Mouse (Mus musculus) kidney, adult 2 months (tissue): ENCODE results near the gene Tspan18.

Source experiments
- CTCF ChIP-seq: fragments of 200-500 bp; conservative IDR thresholded peaks from 2 replicates; pipeline ENCODE4 v1.5.1; 2011; ENCODE audit warnings: low read depth, mild to moderate bottlenecking, control low read depth, low read length, moderate library complexity, mixed read lengths; ENCODE audit not compliant: insufficient read depth, insufficient read length
- POLR2A ChIP-seq: fragments of 200-500 bp; IDR thresholded peaks from one replicate; pipeline ENCODE4 v1.6.1; 2011; ENCODE audit warnings: low read depth, low read length, control low read depth

DNA sequence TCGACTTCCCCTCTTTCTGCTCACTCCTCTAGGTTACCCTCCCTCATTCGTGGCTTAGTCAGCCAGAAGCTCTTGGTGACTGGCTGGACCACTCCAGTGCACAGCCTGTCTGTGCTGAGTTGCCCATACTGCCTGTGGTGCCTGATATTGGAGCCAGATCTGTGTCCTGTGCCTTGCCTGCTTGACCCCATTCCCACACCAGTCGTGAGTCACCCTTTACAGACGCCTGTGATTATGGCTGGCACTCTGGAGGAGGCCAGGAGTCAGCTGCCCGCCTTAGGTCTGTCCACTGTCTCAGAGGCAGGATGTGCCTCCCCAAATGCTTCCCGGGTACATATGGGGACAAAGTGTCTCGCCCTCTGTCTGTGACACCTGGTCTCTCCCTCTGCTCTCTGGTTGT, 17.0 kb upstream of the Tspan18 start:
- TF ChIP-seq CTCF, result no peak
- no peak for TF ChIP-seq POLR2A
